Mouse (Mus musculus): ENCODE measurements at regions not wholly inside any gene's neighbourhood (a gene's known extent, or its start where the extent isn't known, plus 50 kb on each side); places are given as distances from the start of the nearest gene placed in this dataset.

- TF ChIP-seq CTCF (IDR thresholded peaks at IDR 0.05; ENCODE audit: extremely low read depth, insufficient read length, insufficient replicate concordance, low read depth, low read length) (no peak), POLR2A (IDR thresholded peaks at IDR 0.05; ENCODE audit: low read depth, low read length) (no peak)
- whole genome bisulfite sequencing, result 61% methylated on average over 3 of the region's 3 CpGs
- Histone ChIP-seq H3K27me3 (ENCODE audit: control insufficient read depth, insufficient read depth, low read length) (no peaks in the 10 kb centered on the region), H3K4me1 (ENCODE audit: control insufficient read depth, insufficient read depth, insufficient read length, low read length) (no peaks in the 10 kb centered on the region), H3K27ac (ENCODE audit: insufficient read depth, low read depth, low read length) (no peak overlapping the region), H3K4me3 (ENCODE audit: low read depth, low read length) (no peak overlapping the region), H3K36me3 (ENCODE audit: control insufficient read depth, insufficient read depth, low read length) (no peaks in the 10 kb centered on the region)
Observed at GRCm38 (mm10) chr15:88175991-88176390, 424.1 kb upstream of the Zdhhc25 start.

GRCm38 (mm10) chr15:88196539-88196938, 403.6 kb upstream of the Zdhhc25 start:
- Histone ChIP-seq H3K4me3 (ENCODE audit: low read depth, low read length) (no peak overlapping the region), H3K4me1 (ENCODE audit: control insufficient read depth, insufficient read depth, insufficient read length, low read length) (no peaks in the 10 kb centered on the region), H3K27me3 (ENCODE audit: control insufficient read depth, insufficient read depth, low read length) (no peaks in the 10 kb centered on the region), H3K36me3 (ENCODE audit: control insufficient read depth, insufficient read depth, low read length) (no peaks in the 10 kb centered on the region), H3K27ac (ENCODE audit: insufficient read depth, low read depth, low read length) (no peak overlapping the region)
- WGBS, result 81% methylated on average over 2 of the region's 2 CpGs
- TF ChIP-seq CTCF (IDR thresholded peaks at IDR 0.05; ENCODE audit: extremely low read depth, insufficient read length, insufficient replicate concordance, low read depth, low read length) (no peak), POLR2A (IDR thresholded peaks at IDR 0.05; ENCODE audit: low read depth, low read length) (no peak)

GRCm38 (mm10) chr15:88202736-88203135, 397.4 kb upstream of the Zdhhc25 start:
- WGBS, result 66% methylated on average over 3 of the region's 3 CpGs
- Histone ChIP-seq H3K36me3 (ENCODE audit: control insufficient read depth, insufficient read depth, low read length) (no peaks in the 10 kb centered on the region), H3K27ac (ENCODE audit: insufficient read depth, low read depth, low read length) (no peak overlapping the region), H3K4me1 (ENCODE audit: control insufficient read depth, insufficient read depth, insufficient read length, low read length) (no peaks in the 10 kb centered on the region), H3K27me3 (ENCODE audit: control insufficient read depth, insufficient read depth, low read length) (no peaks in the 10 kb centered on the region), H3K4me3 (ENCODE audit: low read depth, low read length) (no peak overlapping the region)
- no peak for TF ChIP-seq CTCF (IDR thresholded peaks at IDR 0.05; ENCODE audit: extremely low read depth, insufficient read length, insufficient replicate concordance, low read depth, low read length)
- TF ChIP-seq POLR2A (IDR thresholded peaks at IDR 0.05; ENCODE audit: low read depth, low read length), result no peak

GRCm38 (mm10) chr15:88213356-88213755, 386.7 kb upstream of the Zdhhc25 start:
- Histone ChIP-seq H3K27ac (ENCODE audit: insufficient read depth, low read depth, low read length) (no peak overlapping the region), H3K36me3 (ENCODE audit: control insufficient read depth, insufficient read depth, low read length) (no peaks in the 10 kb centered on the region), H3K4me3 (ENCODE audit: low read depth, low read length) (no peak overlapping the region), H3K4me1 (ENCODE audit: control insufficient read depth, insufficient read depth, insufficient read length, low read length) (no peaks in the 10 kb centered on the region), H3K27me3 (ENCODE audit: control insufficient read depth, insufficient read depth, low read length) (no peaks in the 10 kb centered on the region)
- no peak for TF ChIP-seq CTCF (IDR thresholded peaks at IDR 0.05; ENCODE audit: extremely low read depth, insufficient read length, insufficient replicate concordance, low read depth, low read length)
- TF ChIP-seq POLR2A (IDR thresholded peaks at IDR 0.05; ENCODE audit: low read depth, low read length), result no peak
- WGBS, result 44% methylated on average over 3 of the region's 3 CpGs

- Histone ChIP-seq H3K27me3 (ENCODE audit: control insufficient read depth, insufficient read depth, low read length) (no peaks in the 10 kb centered on the region), H3K4me3 (ENCODE audit: low read depth, low read length) (no peak overlapping the region), H3K36me3 (ENCODE audit: control insufficient read depth, insufficient read depth, low read length) (no peaks in the 10 kb centered on the region), H3K27ac (ENCODE audit: insufficient read depth, low read depth, low read length) (no peak overlapping the region), H3K4me1 (ENCODE audit: control insufficient read depth, insufficient read depth, insufficient read length, low read length) (no peaks in the 10 kb centered on the region)
- TF ChIP-seq CTCF (IDR thresholded peaks at IDR 0.05; ENCODE audit: extremely low read depth, insufficient read length, insufficient replicate concordance, low read depth, low read length), result no peak
- no peak for TF ChIP-seq POLR2A (IDR thresholded peaks at IDR 0.05; ENCODE audit: low read depth, low read length)
- 52% methylated on average over 4 of the region's 4 CpGs for WGBS
Observed at GRCm38 (mm10) chr15:88214286-88214685, 385.8 kb upstream of the Zdhhc25 start.

- WGBS, result 69% methylated on average over 4 of the region's 4 CpGs
- Histone ChIP-seq H3K4me3 (ENCODE audit: low read depth, low read length) (no peak overlapping the region), H3K27ac (ENCODE audit: insufficient read depth, low read depth, low read length) (no peak overlapping the region), H3K36me3 (ENCODE audit: control insufficient read depth, insufficient read depth, low read length) (no peaks in the 10 kb centered on the region), H3K4me1 (ENCODE audit: control insufficient read depth, insufficient read depth, insufficient read length, low read length) (no peaks in the 10 kb centered on the region), H3K27me3 (ENCODE audit: control insufficient read depth, insufficient read depth, low read length) (no peaks in the 10 kb centered on the region)
- TF ChIP-seq CTCF (IDR thresholded peaks at IDR 0.05; ENCODE audit: extremely low read depth, insufficient read length, insufficient replicate concordance, low read depth, low read length) (no peak), POLR2A (IDR thresholded peaks at IDR 0.05; ENCODE audit: low read depth, low read length) (no peak)
Observed at GRCm38 (mm10) chr15:88229456-88229855, 370.6 kb upstream of the Zdhhc25 start.

- no peak overlapping the region for H3K27ac ChIP-seq (ENCODE audit: insufficient read depth, low read depth, low read length)
- H3K4me1 ChIP-seq (ENCODE audit: control insufficient read depth, insufficient read depth, insufficient read length, low read length), result no peaks in the 10 kb centered on the region
- H3K36me3 ChIP-seq (ENCODE audit: control insufficient read depth, insufficient read depth, low read length), result no peaks in the 10 kb centered on the region
- no peak overlapping the region for H3K4me3 ChIP-seq (ENCODE audit: low read depth, low read length)
- WGBS, result 84% methylated on average over 13 of the region's 13 CpGs
- no peaks in the 10 kb centered on the region for H3K27me3 ChIP-seq (ENCODE audit: control insufficient read depth, insufficient read depth, low read length)
- no peak for TF ChIP-seq CTCF (IDR thresholded peaks at IDR 0.05; ENCODE audit: extremely low read depth, insufficient read length, insufficient replicate concordance, low read depth, low read length)
- TF ChIP-seq POLR2A (IDR thresholded peaks at IDR 0.05; ENCODE audit: low read depth, low read length), result no peak
Observed at GRCm38 (mm10) chr15:88244606-88245005, 355.5 kb upstream of the Zdhhc25 start.

Measured in small intestine, adult 2 months (tissue).